Mouse (Mus musculus) MEL (cell line): ENCODE measurements around the gene Trpm1. TPM values are rescaled to one million over a fixed set of nuclear protein-coding genes. Genes with fewer than 3 reads are reported as not detected.

Experiments
- DNase-seq: peaks from one replicate; pipeline ENCODE4 v3.0.0; 2011; ENCODE audit warnings: low read depth, low spot score
- H3K27ac ChIP-seq: 2 replicates; pipeline ENCODE4 v1.5.1; 2012; ENCODE audit warnings: low read depth, mild to moderate bottlenecking, control low read depth, low read length, moderate library complexity; ENCODE audit not compliant: control insufficient read depth
- H3K27me3 ChIP-seq, 2 experiments: fragments of 150-350 bp in 1 of 2; sonication (generic) in 1 of 2; 2 replicates each; pipeline ENCODE4 v1.6.1; 2012; ENCODE audit warnings: low read length in 2 of 2, mild to moderate bottlenecking in 2 of 2, improper control_type of control experiment in 1 of 2, moderate library complexity in 1 of 2; ENCODE audit not compliant: insufficient read depth in 2 of 2, control insufficient read depth in 1 of 2
- H3K36me3 ChIP-seq, 2 experiments: 2 replicates each; pipeline ENCODE4 v1.6.1; 2012 to 2014; ENCODE audit warnings: low read length in 2 of 2, improper control_type of control experiment in 1 of 2, inconsistent platforms in 1 of 2, mild to moderate bottlenecking in 1 of 2; ENCODE audit not compliant: insufficient read depth in 2 of 2, control insufficient read depth in 1 of 2
- H3K4me1 ChIP-seq, 2 experiments: fragments of 150-350 bp in 1 of 2; sonication (generic) in 1 of 2; 2 replicates each; pipeline ENCODE4 v1.6.1; 2012; ENCODE audit warnings: low read length in 2 of 2, improper control_type of control experiment in 1 of 2, mild to moderate bottlenecking in 1 of 2; ENCODE audit not compliant: insufficient read depth in 2 of 2, control insufficient read depth in 1 of 2
- H3K4me3 ChIP-seq, 2 experiments: fragments of 150-350 bp in 1 of 2; sonication (generic) in 1 of 2; 2 replicates each; pipeline ENCODE4 v1.5.1; 2012; ENCODE audit warnings: low read depth in 2 of 2, low read length in 2 of 2, mild to moderate bottlenecking in 2 of 2, moderate library complexity in 2 of 2, control low read depth in 1 of 2, improper control_type of control experiment in 1 of 2; ENCODE audit not compliant: control insufficient read depth in 1 of 2, insufficient read depth in 1 of 2
- H3K79me2 ChIP-seq: 2 replicates; pipeline ENCODE4 v1.6.1; 2012; ENCODE audit warnings: mild to moderate bottlenecking, low read length, moderate library complexity; ENCODE audit not compliant: control insufficient read depth, poor library complexity, insufficient read depth
- H3K9ac ChIP-seq: 2 replicates; pipeline ENCODE4 v1.6.1; 2012; ENCODE audit warnings: low read depth, mild to moderate bottlenecking, control low read depth, low read length, moderate library complexity; ENCODE audit not compliant: control insufficient read depth, poor library complexity, severe bottlenecking
- H3K9me3 ChIP-seq: fragments of 150-350 bp; sonication (generic); replicated peaks from 2 replicates; pipeline ENCODE4 v1.6.1; 2012; ENCODE audit warnings: mild to moderate bottlenecking, low read length, improper control_type of control experiment, moderate library complexity; ENCODE audit not compliant: insufficient read depth
- BHLHE40 ChIP-seq: IDR thresholded peaks from 2 replicates; pipeline ENCODE4 v1.6.1; 2012; ENCODE audit warnings: low read depth, mild to moderate bottlenecking, inconsistent platforms, low read length, improper control_type of control experiment, borderline replicate concordance
- CHD1 ChIP-seq: IDR thresholded peaks from 2 replicates; pipeline ENCODE4 v1.6.1; 2012; ENCODE audit warnings: low read depth, mild to moderate bottlenecking, inconsistent platforms, low read length, improper control_type of control experiment
- CHD2 ChIP-seq: IDR thresholded peaks from 2 replicates; pipeline ENCODE4 v1.6.1; 2011; ENCODE audit warnings: low read length, improper control_type of control experiment
- CTCF ChIP-seq, 3 experiments: IDR thresholded peaks in 2 of 3; conservative IDR thresholded peaks in 1 of 3; 2 replicates each; pipeline ENCODE4 v1.5.1; 2011 to 2012; ENCODE audit warnings: low read length in 3 of 3, low read depth in 2 of 3, mild to moderate bottlenecking in 2 of 3, improper control_type of control experiment in 1 of 3, inconsistent platforms in 1 of 3, mixed read lengths in 1 of 3, moderate library complexity in 1 of 3; ENCODE audit not compliant: control insufficient read depth in 1 of 3, insufficient read depth in 1 of 3, poor library complexity in 1 of 3, severe bottlenecking in 1 of 3
- E2F4 ChIP-seq: IDR thresholded peaks from 2 replicates; pipeline ENCODE4 v1.6.1; 2011; ENCODE audit warnings: low read depth, low read length, improper control_type of control experiment, borderline replicate concordance
- EP300 ChIP-seq, 2 experiments: IDR thresholded peaks; 2 replicates each; pipeline ENCODE4 v1.6.1; 2011; ENCODE audit warnings: improper control_type of control experiment in 2 of 2, low read length in 2 of 2, low read depth in 1 of 2, mild to moderate bottlenecking in 1 of 2
- ETS1 ChIP-seq: IDR thresholded peaks from 2 replicates; pipeline ENCODE4 v1.6.1; 2012; ENCODE audit warnings: low read depth, mild to moderate bottlenecking, inconsistent platforms, low read length, improper control_type of control experiment, moderate library complexity
- GABPA ChIP-seq: IDR thresholded peaks from 2 replicates; pipeline ENCODE4 v1.6.1; 2012; ENCODE audit warnings: low read depth, mild to moderate bottlenecking, inconsistent platforms, low read length, improper control_type of control experiment, moderate library complexity
- GATA1 ChIP-seq: IDR thresholded peaks from 2 replicates; pipeline ENCODE4 v1.6.1; 2011; ENCODE audit warnings: low read depth, low read length, improper control_type of control experiment
- JUND ChIP-seq: IDR thresholded peaks from 2 replicates; pipeline ENCODE4 v1.6.1; 2011; ENCODE audit warnings: low read depth, mild to moderate bottlenecking, improper control_type of control experiment, low read length
- MAFK ChIP-seq: IDR thresholded peaks from 2 replicates; pipeline ENCODE4 v1.6.1; 2011; ENCODE audit warnings: low read depth, mild to moderate bottlenecking, low read length, improper control_type of control experiment, borderline replicate concordance
- MAX ChIP-seq: IDR thresholded peaks from 2 replicates; pipeline ENCODE4 v1.6.1; 2011; ENCODE audit warnings: low read length, improper control_type of control experiment
- MAZ ChIP-seq: IDR thresholded peaks from 2 replicates; pipeline ENCODE4 v1.6.1; 2012; ENCODE audit warnings: low read depth, mild to moderate bottlenecking, inconsistent platforms, low read length, improper control_type of control experiment
- MXI1 ChIP-seq: IDR thresholded peaks from 2 replicates; pipeline ENCODE4 v1.6.1; 2011; ENCODE audit warnings: mild to moderate bottlenecking, low read depth, low read length, improper control_type of control experiment
- MYC ChIP-seq: IDR thresholded peaks from 2 replicates; pipeline ENCODE4 v1.6.1; 2011; ENCODE audit warnings: low read depth, mild to moderate bottlenecking, low read length, improper control_type of control experiment, moderate library complexity
- NRF1 ChIP-seq: IDR thresholded peaks from 2 replicates; pipeline ENCODE4 v1.6.1; 2014; ENCODE audit warnings: low read depth, mild to moderate bottlenecking, inconsistent platforms, low read length, improper control_type of control experiment, moderate library complexity; ENCODE audit not compliant: poor library complexity, insufficient read depth, severe bottlenecking
- POLR2A ChIP-seq, 2 experiments: IDR thresholded peaks; 2 replicates each; pipeline ENCODE4 v1.6.1; 2011 to 2012; ENCODE audit warnings: low read length in 2 of 2, mild to moderate bottlenecking in 2 of 2, control low read depth in 1 of 2, improper control_type of control experiment in 1 of 2, low read depth in 1 of 2, moderate library complexity in 1 of 2; ENCODE audit not compliant: control insufficient read depth in 1 of 2, insufficient read depth in 1 of 2, poor library complexity in 1 of 2
- RAD21 ChIP-seq: IDR thresholded peaks from 2 replicates; pipeline ENCODE4 v1.6.1; 2011; ENCODE audit warnings: mild to moderate bottlenecking, low read depth, low read length, improper control_type of control experiment
- SIN3A ChIP-seq: IDR thresholded peaks from 2 replicates; pipeline ENCODE4 v1.6.1; 2012; ENCODE audit warnings: low read length, improper control_type of control experiment, inconsistent platforms
- SMC3 ChIP-seq: IDR thresholded peaks from 2 replicates; pipeline ENCODE4 v1.6.1; 2011; ENCODE audit warnings: low read depth, low read length, improper control_type of control experiment
- TAL1 ChIP-seq: IDR thresholded peaks from 2 replicates; pipeline ENCODE4 v1.6.1; 2012; ENCODE audit warnings: mild to moderate bottlenecking, inconsistent platforms, low read length, moderate library complexity, mixed read lengths
- TBP ChIP-seq: IDR thresholded peaks from 2 replicates; pipeline ENCODE4 v1.8.0; 2011; ENCODE audit warnings: low read depth, low read length, improper control_type of control experiment
- USF1 ChIP-seq: IDR thresholded peaks from 2 replicates; pipeline ENCODE4 v1.6.1; 2014; ENCODE audit warnings: low read depth, mild to moderate bottlenecking, inconsistent platforms, low read length, improper control_type of control experiment, moderate library complexity
- ZC3H11A ChIP-seq: IDR thresholded peaks from 2 replicates; pipeline ENCODE4 v1.6.1; 2012; ENCODE audit warnings: low read depth, mild to moderate bottlenecking, inconsistent platforms, low read length, improper control_type of control experiment
- ZKSCAN1 ChIP-seq: IDR thresholded peaks from 2 replicates; pipeline ENCODE4 v1.6.1; 2012; ENCODE audit warnings: low read depth, mild to moderate bottlenecking, inconsistent platforms, low read length, improper control_type of control experiment, moderate library complexity
- ZMIZ1 ChIP-seq: IDR thresholded peaks from 2 replicates; pipeline ENCODE4 v1.6.1; 2012; ENCODE audit warnings: low read depth, mild to moderate bottlenecking, inconsistent platforms, low read length, improper control_type of control experiment, moderate library complexity
- polyA plus RNA-seq, 2 experiments: library from polyadenylated mRNA; stranded (reverse) in 1 of 2; unstranded in 1 of 2; fragments of >175 nt in 1 of 2; fragments of >200 nt in 1 of 2; gene quantifications; 2 replicates each; pipeline versions ENCODE4 v1.2.1 to v1.2.4; 2012; ENCODE audit warnings: low replicate concordance in 2 of 2, low read depth in 1 of 2; ENCODE audit not compliant: insufficient read length in 2 of 2, insufficient read depth in 1 of 2, missing spikeins in 1 of 2
- total RNA-seq: library from RNA; depleted of rRNA; stranded (reverse); fragments of 300-350 nt; gene quantifications from 2 replicates; pipeline ENCODE4 v1.2.3, GENCODE M21; 2012

Trpm1 gene
- total and polyA plus RNA-seq, 3 experiments, result not detected

DNA sequence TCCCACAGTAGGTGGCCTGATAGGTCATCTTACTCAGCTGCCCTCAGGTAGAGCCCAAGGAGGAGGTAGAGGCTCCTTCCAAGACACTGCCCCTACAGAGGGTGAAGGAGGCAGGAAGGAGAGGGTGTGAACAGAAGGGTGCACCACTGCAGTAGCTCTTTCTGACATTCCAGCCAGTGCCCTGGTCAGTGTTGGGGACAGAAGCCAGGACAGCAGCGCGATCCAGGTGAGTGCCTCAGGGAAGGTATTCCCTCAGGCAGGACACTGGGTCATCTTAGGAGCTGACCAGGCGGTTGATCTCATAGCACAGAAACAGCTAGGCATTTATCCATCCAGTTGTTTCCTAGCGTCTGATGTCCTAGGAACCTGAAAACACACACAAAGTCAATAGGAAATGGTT, 1.6 kb downstream of the Trpm1 start:
- no peaks in the 10 kb centered on the region for H3K79me2 ChIP-seq
- H3K4me3 ChIP-seq, result no peak overlapping the region
- H3K36me3 ChIP-seq, result no peaks in the 10 kb centered on the region
- no peak for DNase-seq
- TF ChIP-seq JUND (no peak), MYC (no peak), ETS1 (no peak), MAX (no peak), USF1 (no peak), EP300 (IDR thresholded peaks at IDR 0.05; ENCODE audit: low read depth in 1 of 2, low read length in 2 of 2) (no peak), MXI1 (no peak), CHD2 (no peak), MAZ (no peak), SMC3 (no peak), GATA1 (no peak), ZC3H11A (no peak), RAD21 (no peak), ZKSCAN1 (no peak)
- peaks cover 0 to 2% of the 10 kb centered on the region in 2 experiments; a peak in 2 of 4 replicates for H3K27me3 ChIP-seq
- no peaks in the 10 kb centered on the region for H3K4me1 ChIP-seq
- H3K9ac ChIP-seq, result no peak overlapping the region
- no peak overlapping the region for H3K27ac ChIP-seq
- H3K9me3 ChIP-seq, result no peaks in the 10 kb centered on the region

DNA sequence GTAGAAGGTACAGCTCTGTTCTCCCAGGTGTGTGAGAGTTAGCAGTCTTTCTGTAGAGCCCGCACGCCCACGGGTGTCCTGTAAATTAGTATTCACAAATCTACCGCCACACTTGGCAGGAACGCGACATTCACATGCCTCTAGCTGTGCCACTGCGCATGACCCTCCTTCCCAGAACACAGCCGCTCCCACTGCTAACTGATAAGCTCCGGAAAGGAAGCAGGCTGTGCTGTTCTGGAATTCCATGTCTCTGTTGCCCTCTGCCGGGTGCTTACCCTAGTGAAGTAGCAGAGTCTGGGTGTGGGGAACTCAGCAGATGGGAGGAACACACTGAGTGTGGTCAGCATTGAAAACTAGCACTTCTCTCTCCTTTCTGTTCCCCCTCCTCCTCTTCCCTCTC, 2.1 kb downstream of the Trpm1 start:
- no peak for DNase-seq
- H3K36me3 ChIP-seq, result no peaks in the 10 kb centered on the region
- peaks cover 0 to 2% of the 10 kb centered on the region in 2 experiments; a peak in 2 of 4 replicates for H3K27me3 ChIP-seq
- H3K9me3 ChIP-seq, result no peaks in the 10 kb centered on the region
- TF ChIP-seq EP300 (IDR thresholded peaks at IDR 0.05; ENCODE audit: low read depth in 1 of 2, low read length in 2 of 2) (no peak), CTCF (IDR thresholded peaks at IDR 0.05 in 2 of 3, conservative IDR thresholded peaks at IDR 0.05 in 1 of 3; ENCODE audit: control insufficient read depth in 1 of 3, insufficient read depth in 1 of 3, low read depth in 2 of 3, low read length in 3 of 3, poor library complexity in 1 of 3, severe bottlenecking in 1 of 3) (no peak), TBP (no peak), SMC3 (no peak), POLR2A (IDR thresholded peaks at IDR 0.05; ENCODE audit: control insufficient read depth in 1 of 2, insufficient read depth in 1 of 2, low read depth in 1 of 2, low read length in 2 of 2, poor library complexity in 1 of 2) (no peak), RAD21 (no peak), MAFK (no peak), ZMIZ1 (no peak), MAZ (no peak), TAL1 (no peak), ZC3H11A (no peak), E2F4 (no peak), BHLHE40 (no peak), SIN3A (no peak), ZKSCAN1 (no peak), GABPA (no peak), NRF1 (no peak), CHD1 (no peak)
- H3K4me3 ChIP-seq, result no peak overlapping the region
- no peak overlapping the region for H3K9ac ChIP-seq
- H3K4me1 ChIP-seq, result no peaks in the 10 kb centered on the region
- no peak overlapping the region for H3K27ac ChIP-seq
- no peaks in the 10 kb centered on the region for H3K79me2 ChIP-seq
